Comparison of ENCODE assay signal across 16 mouse cellular contexts in genomic region chr6:72498950-72499349, GRCm38 (mm10). TPM values are rescaled to one million over a fixed set of nuclear protein-coding genes. Genes with fewer than 3 reads are reported as not detected.
"Had no signal": no experiment of that assay in that cellular context is flagged by ENCODE, and none has a peak within 500 bp of the region (broad histone marks: within the 10 kb centered on the region; RNA-seq: fewer than 3 reads in every experiment).

No protein-coding gene starts in this region.

- H3K9me3 ChIP-seq: limb, embryonic 12.5 days; limb, embryonic 15.5 days; lung, embryonic 15.5 days had no signal

- DNase-seq: kidney, adult 18-20 months; left cerebral cortex, postnatal 4 days; liver, postnatal 0 days; midbrain, embryonic 14.5 days; thymus, adult 18-20 months; thymus, postnatal 36 days had no signal

- H3K36me3 ChIP-seq: limb, embryonic 12.5 days; limb, embryonic 15.5 days; lung, embryonic 15.5 days had no signal

- H3K9ac ChIP-seq: limb, embryonic 12.5 days; limb, embryonic 15.5 days; liver, embryonic 14.5 days; liver, postnatal 0 days; lung, embryonic 15.5 days had no signal

- H3K4me3 ChIP-seq: limb, embryonic 12.5 days; limb, embryonic 15.5 days; lung, embryonic 15.5 days; megakaryocyte, embryonic 14.5 days had no signal

- H3K27ac ChIP-seq: hindbrain, postnatal 0 days; limb, embryonic 12.5 days; liver, embryonic 14.5 days; lung, embryonic 15.5 days had no signal

- H3K4me2 ChIP-seq: limb, embryonic 12.5 days; limb, embryonic 15.5 days; liver, embryonic 11.5 days; lung, embryonic 15.5 days; midbrain, embryonic 11.5 days had no signal

- ATAC-seq: hindbrain, postnatal 0 days; inflammation-experienced regulatory T-cells, adult 6 months; liver, postnatal 0 days had no signal

- H3K4me1 ChIP-seq: lung, embryonic 15.5 days had no signal

- H3K27me3 ChIP-seq: limb, embryonic 12.5 days; limb, embryonic 15.5 days; lung, embryonic 15.5 days had no signal

RNA-seq across cellular contexts. Expression of gene Sh2d6, which starts 22.6 kb away (rescaled TPM):
- polyA plus RNA-seq: inflammation-experienced regulatory T-cells, adult 6 months; liver, embryonic 11.5 days; liver, embryonic 14.5 days; liver, postnatal 0 days; lung, embryonic 15.5 days; neural tube, embryonic 11.5 days had no signal
